Mouse (Mus musculus): ENCODE measurements around the gene Prph. TPM values are rescaled to one million over a fixed set of nuclear protein-coding genes. Genes with fewer than 3 reads are reported as not detected.
"Not testable (repeated sequence)": the region's sequence is repeated elsewhere in the genome, so short reads cannot be mapped to it uniquely, and the experiment has no call there.

Prph gene
- polyA plus RNA-seq, 1 experiment from 2014 or later, result 46.9 TPM

DNA sequence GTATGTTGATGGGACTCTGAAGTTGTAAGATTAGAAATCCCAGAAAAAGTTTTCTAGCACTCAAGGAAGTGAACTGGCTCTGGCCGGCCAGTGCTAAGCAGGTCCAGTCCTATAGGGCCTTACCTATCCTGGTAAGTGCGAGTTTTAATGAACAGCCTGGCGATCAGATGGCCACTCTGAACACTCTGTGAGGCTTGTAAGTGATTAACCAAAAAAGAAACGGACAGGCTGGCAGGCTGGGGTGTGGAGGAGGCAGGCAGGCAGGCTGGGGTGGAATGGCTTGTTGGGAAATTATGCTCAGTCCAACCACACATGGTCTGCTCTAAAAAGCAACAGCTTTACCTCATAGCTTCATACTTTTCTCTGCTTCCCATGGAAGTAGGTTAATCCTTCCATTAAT is 19.5 kb upstream of the Prph start:
- H3K4me2 ChIP-seq (replicated peaks), result no peak overlapping the region
- H3K9me3 ChIP-seq, result no peaks in the 10 kb centered on the region
- no peak overlapping the region for H3K27ac ChIP-seq
- H3K4me1 ChIP-seq (replicated peaks), result peaks cover 21% of the 10 kb centered on the region; the same call in 1 of the 2 replicates
- no peaks in the 10 kb centered on the region for H3K27me3 ChIP-seq (replicated peaks)
- H3K36me3 ChIP-seq, result peaks cover 15% of the 10 kb centered on the region
- no peak overlapping the region for H3K9ac ChIP-seq
- 85% methylated on average over 4 of the region's 4 CpGs for WGBS
- H3K4me3 ChIP-seq (replicated peaks), result no peak overlapping the region
- no peak for ATAC-seq

DNA sequence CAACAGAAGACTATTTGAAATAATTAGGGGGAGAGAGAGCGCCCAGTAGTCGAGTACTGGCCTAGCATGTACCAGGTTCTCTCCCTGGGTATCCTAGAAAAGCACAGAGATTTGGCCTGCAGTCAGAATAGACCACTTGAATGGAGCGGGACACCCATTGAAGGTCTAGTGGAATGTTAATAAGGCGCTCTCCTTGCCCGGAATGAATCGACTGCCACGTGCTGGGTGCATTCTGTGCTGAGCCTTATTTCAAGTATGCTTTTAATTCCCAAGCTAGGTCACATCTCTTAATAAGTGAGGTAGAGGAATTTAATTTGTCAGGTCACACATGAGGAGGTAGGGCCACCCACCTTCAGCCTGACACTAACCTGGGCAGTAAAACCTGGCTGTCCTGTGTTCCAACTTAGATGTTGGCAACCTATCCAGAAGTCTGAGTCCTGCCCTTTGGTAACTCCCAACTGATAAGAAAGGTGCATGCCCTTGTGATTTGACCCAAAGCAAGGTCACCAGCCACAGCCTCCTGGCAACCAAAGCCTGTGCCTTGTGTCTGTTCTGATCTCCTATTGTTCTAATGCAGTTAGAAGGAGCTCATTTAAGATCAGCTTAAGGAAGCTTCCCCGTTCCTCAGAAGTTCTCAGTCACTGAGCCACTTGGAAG is 18.6 kb upstream of the Prph start:
- no peaks in the 10 kb centered on the region for H3K27me3 ChIP-seq (replicated peaks)
- H3K4me1 ChIP-seq (replicated peaks), result peaks cover 21% of the 10 kb centered on the region; the same call in 1 of the 2 replicates
- no peak overlapping the region for H3K9ac ChIP-seq
- WGBS, result 91% methylated on average over 8 of the region's 8 CpGs
- H3K4me2 ChIP-seq (replicated peaks), result no peak overlapping the region
- no peak for ATAC-seq
- no peak overlapping the region for H3K27ac ChIP-seq
- H3K9me3 ChIP-seq, result no peaks in the 10 kb centered on the region
- no peak overlapping the region for H3K4me3 ChIP-seq (replicated peaks)
- H3K36me3 ChIP-seq, result peaks cover 15% of the 10 kb centered on the region

DNA sequence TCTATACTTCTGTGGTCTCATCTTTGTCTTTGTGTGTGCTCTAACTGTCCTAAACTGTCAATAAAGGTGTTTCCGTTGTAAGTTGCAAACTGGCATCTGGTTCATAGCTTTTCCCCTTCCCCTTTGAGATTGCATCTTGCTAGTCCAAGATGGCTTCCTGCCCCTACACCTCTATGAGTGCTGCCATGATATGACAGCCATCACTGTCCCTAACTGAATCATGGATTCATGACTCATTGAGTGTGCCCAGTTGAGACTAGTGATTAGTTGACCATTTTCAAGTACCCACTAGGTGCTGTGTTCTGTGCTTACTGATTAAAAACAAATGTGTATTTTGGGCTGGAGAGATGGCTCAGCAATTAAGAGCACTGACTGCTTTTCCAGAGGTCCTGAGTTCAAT is 16.9 kb upstream of the Prph start:
- ATAC-seq, result no peak
- no peak overlapping the region for H3K4me3 ChIP-seq (replicated peaks)
- 0 out of 2 replicates have a peak, but pooled peaks cover 8% of the 10 kb centered on the region for H3K4me1 ChIP-seq (replicated peaks)
- peaks cover 15% of the 10 kb centered on the region for H3K36me3 ChIP-seq
- WGBS, result 96% methylated on average over 1 of the region's 1 CpGs
- H3K27me3 ChIP-seq (replicated peaks), result no peaks in the 10 kb centered on the region
- no peak overlapping the region for H3K4me2 ChIP-seq (replicated peaks)
- H3K9me3 ChIP-seq, result no peaks in the 10 kb centered on the region
- no peak overlapping the region for H3K27ac ChIP-seq
- no peak overlapping the region for H3K9ac ChIP-seq

DNA sequence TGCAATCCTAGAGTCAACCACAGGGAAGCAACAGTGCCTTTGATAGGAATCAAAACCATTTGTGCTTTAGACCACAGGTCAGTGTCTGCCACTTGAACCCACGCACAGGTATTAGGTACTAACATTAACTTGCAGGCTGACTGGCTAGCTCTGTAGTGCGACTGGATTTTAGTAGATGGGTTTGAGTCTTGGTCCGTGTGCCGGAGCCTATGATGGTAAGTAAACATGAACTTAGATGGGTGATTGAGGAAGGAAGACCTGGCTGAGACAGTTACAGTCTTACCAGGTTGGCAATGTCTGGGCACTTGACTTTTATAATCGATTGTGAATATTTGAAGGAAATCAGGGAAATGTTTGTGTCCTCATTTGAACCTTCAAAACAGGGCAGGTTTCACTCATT is 16.2 kb upstream of the Prph start:
- no peak overlapping the region for H3K27ac ChIP-seq
- no peak overlapping the region for H3K4me2 ChIP-seq (replicated peaks)
- H3K9ac ChIP-seq, result no peak overlapping the region
- no peaks in the 10 kb centered on the region for H3K27me3 ChIP-seq (replicated peaks)
- ATAC-seq, result no peak
- H3K4me3 ChIP-seq (replicated peaks), result no peak overlapping the region
- 94% methylated on average over 5 of the region's 5 CpGs for WGBS
- 0 out of 2 replicates have a peak, but pooled peaks cover under 1% of the 10 kb centered on the region for H3K4me1 ChIP-seq (replicated peaks)
- H3K36me3 ChIP-seq, result peaks cover 13% of the 10 kb centered on the region
- H3K9me3 ChIP-seq, result no peaks in the 10 kb centered on the region

DNA sequence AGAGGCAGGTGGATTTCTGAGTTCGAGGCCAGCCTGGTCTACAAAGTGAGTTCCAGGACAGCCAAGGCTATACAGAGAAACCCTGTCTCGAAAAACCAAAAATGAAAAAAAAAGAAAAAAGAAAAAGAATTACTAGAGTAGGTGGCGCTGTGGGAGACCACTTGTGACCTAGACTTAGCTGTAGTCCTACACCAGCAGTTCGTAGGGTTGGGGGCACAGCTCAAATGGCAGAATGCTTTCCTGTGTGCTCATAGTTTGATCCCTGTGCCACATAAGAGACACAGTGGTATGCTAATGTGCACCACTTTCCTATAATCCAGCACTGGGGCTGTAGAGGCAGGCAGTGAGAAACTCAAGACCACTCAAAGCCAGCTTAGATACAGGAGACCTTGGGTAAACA is 15.7 kb upstream of the Prph start:
- WGBS, result 89% methylated on average over 4 of the region's 4 CpGs
- H3K4me1 ChIP-seq (replicated peaks), result no peaks in the 10 kb centered on the region
- H3K4me3 ChIP-seq (replicated peaks), result no peak overlapping the region
- H3K27ac ChIP-seq, result no peak overlapping the region
- no peak overlapping the region for H3K4me2 ChIP-seq (replicated peaks)
- H3K27me3 ChIP-seq (replicated peaks), result no peaks in the 10 kb centered on the region
- no peak for ATAC-seq
- H3K9ac ChIP-seq, result no peak overlapping the region
- peaks cover 12% of the 10 kb centered on the region for H3K36me3 ChIP-seq
- no peaks in the 10 kb centered on the region for H3K9me3 ChIP-seq

DNA sequence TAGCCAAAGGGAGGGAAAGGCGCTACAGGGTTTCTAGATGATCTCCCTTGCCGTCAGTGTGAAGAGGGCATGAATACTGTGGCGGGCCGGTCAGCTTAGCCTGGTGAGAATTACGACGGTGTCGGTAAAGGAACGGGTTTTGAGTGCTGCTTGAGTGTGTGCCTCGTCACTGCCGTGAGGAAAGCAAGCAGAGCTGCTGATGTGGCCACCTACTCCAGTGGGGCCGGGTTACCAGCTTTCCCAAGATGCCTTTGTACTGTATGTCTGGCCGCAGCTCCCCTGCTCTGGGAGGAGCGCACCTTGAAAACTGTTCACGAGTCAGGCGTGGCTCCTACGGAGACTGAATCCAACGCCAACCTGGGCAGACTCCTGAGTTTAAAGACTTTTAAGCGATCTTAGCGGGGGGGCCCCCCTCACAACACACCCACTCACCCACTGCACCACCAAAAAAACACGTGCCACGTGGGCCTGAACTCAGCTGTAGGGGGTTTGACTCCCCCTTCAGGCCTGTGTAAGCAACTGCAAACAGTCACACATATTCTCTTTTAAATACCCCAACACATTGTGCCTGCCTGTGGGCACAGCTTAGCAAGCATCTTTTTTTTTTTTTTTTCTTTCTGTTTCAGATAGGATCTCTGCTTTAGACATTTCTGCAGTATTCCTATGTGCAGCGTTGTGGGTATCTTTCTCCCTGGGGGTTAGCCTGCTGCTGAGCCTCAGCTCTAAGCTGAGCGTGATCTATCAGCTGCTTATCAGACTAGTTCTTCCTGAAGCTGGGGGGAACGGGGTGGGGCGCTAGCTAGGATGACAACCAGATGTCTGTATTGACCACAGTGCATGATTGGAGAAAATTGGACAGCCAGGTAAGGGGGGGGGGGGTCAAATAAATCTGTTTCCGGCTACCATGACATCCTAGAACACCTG is 14.7 kb upstream of the Prph start:
- Histone ChIP-seq H3K4me3 (replicated peaks) (no peak overlapping the region), H3K4me1 (replicated peaks) (0 out of 2 replicates have a peak, but pooled peaks cover 2% of the 10 kb centered on the region), H3K9ac (no peak overlapping the region), H3K27ac (no peak overlapping the region), H3K36me3 (peaks cover 7% of the 10 kb centered on the region; the same call in 1 of the 2 replicates), H3K9me3 (no peaks in the 10 kb centered on the region), H3K4me2 (replicated peaks) (no peak overlapping the region), H3K27me3 (replicated peaks) (no peaks in the 10 kb centered on the region)
- WGBS, result 56% methylated on average over 26 of the region's 26 CpGs
- ATAC-seq, result 0 out of 2 replicates have a peak, but pooled peaks have one; percentile 17

DNA sequence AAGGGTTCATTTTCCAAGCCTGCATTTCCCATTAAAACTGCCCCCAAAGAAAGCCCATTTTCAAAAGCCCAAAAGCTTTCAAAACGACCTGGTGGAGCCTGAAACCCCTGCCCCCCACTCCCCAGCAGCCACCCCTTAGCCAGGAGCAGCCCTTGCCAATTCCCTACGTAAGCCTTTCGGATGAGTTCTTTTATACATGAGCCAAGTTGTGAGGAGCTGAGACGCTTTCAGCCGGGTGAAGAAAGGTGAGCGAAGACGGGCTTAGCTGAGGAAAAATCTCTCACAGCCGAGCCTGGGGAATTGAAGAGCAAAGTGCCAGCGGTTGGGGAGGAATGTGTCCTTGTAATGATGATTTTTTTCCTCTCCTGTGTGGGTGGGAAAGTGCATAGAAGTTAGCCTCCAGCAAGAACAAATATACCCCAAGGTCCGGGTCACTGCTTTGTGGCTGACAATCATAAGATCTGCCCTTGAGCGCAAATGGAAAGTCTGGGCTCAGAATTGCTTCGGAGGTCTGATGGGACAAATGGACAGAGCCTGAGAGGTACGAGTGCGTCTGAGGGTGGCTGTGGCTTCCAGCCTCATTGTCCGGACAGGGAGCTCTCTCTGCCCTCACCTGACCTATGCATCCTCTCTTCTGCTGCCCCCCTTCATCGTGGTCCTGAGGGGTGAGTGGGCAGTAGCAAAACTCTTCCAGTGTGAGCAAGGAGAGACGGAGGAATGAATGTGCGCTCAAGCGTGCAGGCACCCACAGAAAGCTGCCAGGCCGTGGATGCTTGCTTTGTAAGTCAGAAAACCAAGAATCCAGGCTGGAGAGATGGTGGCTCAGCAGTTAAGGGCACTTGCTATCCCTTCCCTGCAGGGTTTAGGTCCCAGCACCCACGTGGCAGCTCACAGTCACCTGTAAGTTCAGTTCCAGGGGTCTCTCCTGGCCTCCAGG is 13.8 kb upstream of the Prph start:
- 62% methylated on average over 21 of the region's 21 CpGs for WGBS
- H3K4me3 ChIP-seq (replicated peaks), result no peak overlapping the region
- no peak overlapping the region for H3K27ac ChIP-seq
- H3K36me3 ChIP-seq, result peaks cover 4% of the 10 kb centered on the region; the same call in 1 of the 2 replicates
- no peak overlapping the region for H3K9ac ChIP-seq
- no peak overlapping the region for H3K4me2 ChIP-seq (replicated peaks)
- H3K9me3 ChIP-seq, result no peaks in the 10 kb centered on the region
- ATAC-seq, result no peak
- no peaks in the 10 kb centered on the region for H3K27me3 ChIP-seq (replicated peaks)
- 0 out of 2 replicates have a peak, but pooled peaks cover 2% of the 10 kb centered on the region for H3K4me1 ChIP-seq (replicated peaks)

DNA sequence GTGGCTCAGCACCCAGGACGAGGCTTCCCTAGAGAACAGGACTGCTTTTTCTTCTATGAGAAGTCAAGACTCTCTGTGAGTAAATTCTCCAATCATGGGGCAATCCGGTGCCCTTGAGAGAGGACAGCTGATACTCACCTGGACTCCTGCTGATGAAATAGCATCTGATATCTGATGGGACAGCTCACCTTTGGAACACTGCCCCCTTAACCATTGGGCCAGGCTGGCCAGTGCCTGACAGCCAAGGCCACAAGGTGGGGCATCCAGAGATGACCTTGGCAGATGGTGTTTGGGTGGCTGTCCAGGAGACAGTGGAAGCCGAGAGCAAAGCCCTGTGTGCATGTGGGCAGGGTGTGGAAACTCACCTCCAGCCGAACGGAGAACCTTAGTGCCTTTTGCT is 12.6 kb upstream of the Prph start:
- peaks cover 4% of the 10 kb centered on the region; the same call in 1 of the 2 replicates for H3K36me3 ChIP-seq

DNA sequence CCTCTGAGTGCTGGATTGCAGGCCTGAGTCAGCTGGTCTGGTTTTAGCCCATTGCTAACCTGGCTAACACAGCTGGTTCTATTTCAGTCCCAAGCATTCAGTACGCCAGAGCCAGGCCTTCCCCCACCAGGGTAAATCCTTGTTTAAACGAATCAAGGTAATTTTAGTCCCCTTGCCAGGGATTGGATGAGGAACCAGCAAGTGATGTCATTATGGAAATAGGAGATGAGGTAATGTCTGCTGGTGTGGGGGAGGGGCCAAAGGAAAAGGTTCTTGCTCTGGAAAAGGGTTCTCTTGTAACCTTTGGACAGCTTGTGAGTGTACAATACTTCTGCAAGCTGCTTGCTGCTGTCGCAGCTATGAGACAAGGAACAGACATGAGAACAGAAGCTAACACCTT is 10.1 kb upstream of the Prph start:
- H3K27me3 ChIP-seq (replicated peaks), result no peaks in the 10 kb centered on the region

More for the DNA sequence above, 12.6 kb upstream of the Prph start:
- Histone ChIP-seq H3K4me3 (replicated peaks) (no peak overlapping the region), H3K27me3 (replicated peaks) (no peaks in the 10 kb centered on the region), H3K9ac (no peak overlapping the region), H3K27ac (no peak overlapping the region), H3K4me1 (replicated peaks) (0 out of 2 replicates have a peak, but pooled peaks cover 2% of the 10 kb centered on the region), H3K4me2 (replicated peaks) (no peak overlapping the region), H3K9me3 (no peaks in the 10 kb centered on the region)
- 80% methylated on average over 5 of the region's 5 CpGs for WGBS
- no peak for ATAC-seq

DNA sequence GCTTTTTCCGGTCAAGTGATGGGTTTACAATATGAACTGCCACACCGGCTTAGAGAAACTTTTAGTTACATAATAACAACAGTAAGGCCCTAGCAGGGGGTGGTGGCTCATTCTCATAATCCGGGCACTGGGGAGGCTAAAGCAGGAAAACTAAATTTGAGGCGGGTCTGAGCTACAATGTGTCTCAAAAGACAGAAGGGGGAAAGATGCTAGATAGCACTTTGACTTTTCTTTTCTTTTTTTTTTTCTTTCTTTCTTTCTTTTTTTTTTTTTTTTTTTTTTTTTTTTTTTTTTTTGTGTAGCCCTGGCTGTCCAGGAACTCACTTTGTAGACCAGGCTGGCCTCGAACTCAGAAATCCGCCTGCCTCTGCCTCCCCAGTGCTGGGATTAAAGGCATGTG is 9.2 kb upstream of the Prph start:
- WGBS, result 78% methylated on average over 6 of the region's 6 CpGs
- ATAC-seq; H3K4me3 ChIP-seq (replicated peaks); H3K27me3 ChIP-seq (replicated peaks); H3K9me3 ChIP-seq; H3K36me3 ChIP-seq; H3K4me1 ChIP-seq (replicated peaks); H3K9ac ChIP-seq; H3K27ac ChIP-seq; H3K4me2 ChIP-seq (replicated peaks): not testable (repeated sequence)

More for the DNA sequence above, 10.1 kb upstream of the Prph start:
- no peaks in the 10 kb centered on the region for H3K9me3 ChIP-seq
- H3K4me1 ChIP-seq (replicated peaks), result 0 out of 2 replicates have a peak, but pooled peaks cover 2% of the 10 kb centered on the region
- 28% methylated on average over 3 of the region's 3 CpGs for WGBS
- no peaks in the 10 kb centered on the region for H3K36me3 ChIP-seq
- no peak overlapping the region for H3K4me3 ChIP-seq (replicated peaks)
- H3K27ac ChIP-seq, result no peak overlapping the region
- H3K4me2 ChIP-seq (replicated peaks), result no peak overlapping the region
- peak; percentile 60 for ATAC-seq
- H3K9ac ChIP-seq, result no peak overlapping the region

DNA sequence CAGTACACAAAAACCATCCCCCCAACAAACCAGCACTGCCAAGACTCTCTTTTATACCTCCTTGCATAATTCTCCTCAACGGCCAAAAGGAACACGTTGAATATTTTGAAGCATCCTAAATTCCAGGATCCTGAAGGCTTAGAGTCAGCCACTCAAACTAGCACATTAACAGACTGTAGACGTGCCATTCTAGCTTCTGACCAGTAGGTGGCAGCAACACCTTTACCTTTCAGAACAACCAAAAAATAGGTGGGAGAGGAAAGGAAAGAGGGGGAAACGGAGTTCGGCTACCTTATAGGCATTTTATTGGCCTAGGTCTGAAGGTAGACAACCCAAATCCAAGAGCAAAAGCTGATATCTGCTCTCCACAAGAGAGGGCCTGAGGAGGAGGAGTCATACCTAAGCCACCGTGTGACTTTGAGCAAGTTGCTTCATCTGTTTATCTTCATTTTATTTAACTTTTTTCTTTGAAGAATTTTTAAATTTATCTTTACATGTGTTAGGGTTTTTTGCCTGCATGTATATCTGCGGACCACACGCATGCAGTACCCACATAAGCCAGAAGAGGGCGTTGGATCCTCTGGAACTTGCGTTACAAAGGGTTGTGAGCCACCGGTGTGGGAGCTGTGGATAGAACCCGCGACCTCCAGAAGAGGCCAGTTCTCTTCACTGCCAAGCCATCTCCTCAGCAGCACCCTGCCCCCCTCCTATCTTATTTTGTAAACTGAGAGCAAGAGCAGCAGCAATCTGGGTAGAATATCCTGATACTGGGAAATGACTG is 5.3 kb upstream of the Prph start:
- no peak overlapping the region for H3K4me2 ChIP-seq (replicated peaks)
- ATAC-seq, result no peak
- H3K27ac ChIP-seq, result no peak overlapping the region
- WGBS, result 33% methylated on average over 13 of the region's 13 CpGs
- H3K4me3 ChIP-seq (replicated peaks), result no peak overlapping the region
- peaks cover 21% of the 10 kb centered on the region for H3K27me3 ChIP-seq (replicated peaks)
- no peaks in the 10 kb centered on the region for H3K36me3 ChIP-seq
- H3K4me1 ChIP-seq (replicated peaks), result peaks cover 14% of the 10 kb centered on the region; the same call in 1 of the 2 replicates
- H3K9me3 ChIP-seq, result no peaks in the 10 kb centered on the region
- H3K9ac ChIP-seq, result no peak overlapping the region
